Mouse (Mus musculus) embryonic facial prominence, embryonic 13.5 days (tissue): Measurements from ENCODE around the gene Mul1. TPM values are rescaled to one million over a fixed set of nuclear protein-coding genes. Genes with fewer than 3 reads are reported as not detected.

Experiments
- ATAC-seq: fragments of 200-750 bp; cut with Nextera tagmentation; 2 replicates; pipeline ENCODE4 v1.8.0; 2017; ENCODE audit warnings: low read depth; ENCODE audit not compliant: insufficient number of reproducible peaks, insufficient read depth, low FRiP score, low TSS enrichment
- H3K27ac ChIP-seq: fragments of 300-500 bp; sonication (generic); 2 replicates; pipeline ENCODE4 v1.5.1; 2015; ENCODE audit warnings: moderate library complexity, mild to moderate bottlenecking, inconsistent platforms
- H3K27me3 ChIP-seq: fragments of 300-500 bp; sonication (generic); 2 replicates; pipeline ENCODE4 v1.6.1; 2015; ENCODE audit warnings: mild to moderate bottlenecking, inconsistent platforms
- H3K36me3 ChIP-seq: fragments of 300-500 bp; sonication (generic); 2 replicates; pipeline ENCODE4 v1.6.1; 2015; ENCODE audit warnings: mild to moderate bottlenecking, inconsistent platforms
- H3K4me1 ChIP-seq: fragments of 300-500 bp; sonication (generic); 2 replicates; pipeline ENCODE4 v1.6.1; 2015; ENCODE audit warnings: inconsistent platforms
- H3K4me2 ChIP-seq: fragments of 300-500 bp; sonication (generic); 2 replicates; pipeline ENCODE4 v1.6.1; 2015; ENCODE audit warnings: moderate library complexity, mild to moderate bottlenecking, inconsistent platforms
- H3K4me3 ChIP-seq: fragments of 300-500 bp; sonication (generic); 2 replicates; pipeline ENCODE4 v1.5.1; 2015; ENCODE audit warnings: mild to moderate bottlenecking, inconsistent platforms
- H3K9ac ChIP-seq: fragments of 300-500 bp; sonication (generic); 2 replicates; pipeline ENCODE4 v1.6.1; 2015; ENCODE audit warnings: mild to moderate bottlenecking, inconsistent platforms
- H3K9me3 ChIP-seq: fragments of 300-500 bp; sonication (generic); 2 replicates; pipeline ENCODE4 v1.6.1; 2016; ENCODE audit warnings: inconsistent platforms
- WGBS: fragments of 180-500 bp; shearing (Covaris S2); methylation state at CpG from one replicate; pipeline ENCODE4 v1.1.7; 2015; ENCODE audit warnings: mixed read lengths; 5-methylcytosine and 5-hydroxymethylcytosine counted together
- polyA plus RNA-seq: library from polyadenylated mRNA; unstranded; fragments of >200 nt; fragmentation: Nextera tagmentation; extraction: Ambion mirVana; gene quantifications from 2 replicates; pipeline ENCODE4 v1.2.1, GENCODE M21; 2015

The Mul1 gene
- 15.3 and 19.1 TPM in 2 replicates for polyA plus RNA-seq

DNA sequence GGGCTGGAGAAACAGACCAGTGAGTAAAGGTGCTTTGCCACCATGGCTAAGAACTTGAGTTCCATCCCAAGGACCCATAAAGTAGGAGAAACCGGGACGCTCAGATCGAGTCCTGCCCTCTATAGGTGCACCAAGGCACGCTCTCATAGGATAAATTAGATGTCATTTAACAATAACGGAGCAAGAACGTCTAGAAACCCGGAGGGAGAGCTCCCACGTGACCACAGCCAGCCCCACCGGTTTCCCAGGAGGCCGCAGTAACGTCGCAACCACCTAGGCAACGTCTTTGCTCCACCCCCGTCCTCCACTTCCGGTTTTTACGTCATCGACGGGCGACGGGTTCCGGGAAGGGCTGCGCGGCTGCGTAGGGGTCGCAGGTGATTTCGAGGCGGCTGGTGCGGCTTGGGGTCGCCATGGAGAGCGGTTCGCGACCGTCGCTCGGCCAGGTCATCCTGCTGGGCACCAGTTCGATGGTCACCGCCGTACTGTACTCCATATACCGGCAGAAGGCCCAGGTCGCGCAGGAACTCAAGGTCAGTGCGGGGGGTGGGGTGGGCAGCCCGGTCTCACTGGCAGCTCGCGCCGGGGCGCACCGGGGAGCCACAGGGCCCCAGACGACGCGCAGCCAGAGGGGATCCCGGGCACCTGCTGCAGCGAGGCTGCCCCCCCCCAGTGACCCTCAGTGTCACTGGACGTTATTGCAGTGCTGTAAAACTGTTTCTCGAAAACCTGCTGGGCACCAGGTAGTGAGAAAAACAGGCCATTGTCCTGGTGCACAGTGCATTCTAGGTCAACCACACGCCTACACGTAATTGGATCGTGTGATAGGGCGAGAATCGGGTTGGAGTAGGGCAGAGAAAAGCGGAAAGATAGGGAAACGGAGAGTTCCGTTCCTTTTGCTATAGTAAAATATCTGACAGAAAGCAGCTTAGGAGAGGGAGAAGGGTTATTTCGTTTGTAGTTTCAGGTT, at the start of gene Mul1:
Mul1 (plus strand) TSS at position 325 of the 970 bp plus-strand sequence.
- H3K27me3 ChIP-seq, result no peaks in the 10 kb centered on the region
- no peaks in the 10 kb centered on the region for H3K9me3 ChIP-seq
- 1% methylated on average over 64 of the region's 64 CpGs for WGBS
- H3K27ac ChIP-seq, result peak within 1 kb of the TSS; percentile 55
- peaks cover 33% of the 10 kb centered on the region for H3K36me3 ChIP-seq
- H3K4me2 ChIP-seq, result peak within 1 kb of the TSS; percentile 92
- H3K4me1 ChIP-seq, result peaks cover 10% of the 10 kb centered on the region
- H3K4me3 ChIP-seq, result peak within 1 kb of the TSS; percentile 95
- peak within 1 kb of the TSS; percentile 92 for H3K9ac ChIP-seq
- peak; percentile 90 for ATAC-seq

DNA sequence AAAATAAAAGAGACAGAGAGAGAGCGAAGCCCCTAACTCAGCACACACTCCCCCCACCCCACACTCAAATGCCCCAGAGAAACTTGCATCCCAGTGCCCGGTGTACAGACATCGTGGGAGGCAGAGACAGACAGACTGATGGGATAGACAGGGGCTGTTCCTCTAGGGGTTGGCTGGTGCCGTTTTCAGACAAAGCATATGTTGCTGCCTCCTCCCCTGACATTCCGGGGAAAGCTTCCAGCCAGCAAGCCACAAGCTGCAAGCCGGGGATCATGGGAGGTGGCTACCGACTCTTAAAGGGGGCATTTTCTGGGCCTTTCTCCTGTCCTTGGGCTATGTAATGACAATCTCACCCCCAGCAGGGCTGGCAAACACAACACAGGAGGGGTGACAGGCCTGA, 40.8 kb upstream of the Mul1 start:
- no peak overlapping the region for H3K27ac ChIP-seq
- ATAC-seq, result no peak
- H3K9ac ChIP-seq, result no peak overlapping the region
- no peaks in the 10 kb centered on the region for H3K36me3 ChIP-seq
- H3K4me1 ChIP-seq, result peaks cover 22% of the 10 kb centered on the region
- H3K27me3 ChIP-seq, result peaks cover 86% of the 10 kb centered on the region
- 53% methylated on average over 7 of the region's 7 CpGs for WGBS
- no peaks in the 10 kb centered on the region for H3K9me3 ChIP-seq
- H3K4me3 ChIP-seq, result no peak overlapping the region
- H3K4me2 ChIP-seq, result no peak overlapping the region

DNA sequence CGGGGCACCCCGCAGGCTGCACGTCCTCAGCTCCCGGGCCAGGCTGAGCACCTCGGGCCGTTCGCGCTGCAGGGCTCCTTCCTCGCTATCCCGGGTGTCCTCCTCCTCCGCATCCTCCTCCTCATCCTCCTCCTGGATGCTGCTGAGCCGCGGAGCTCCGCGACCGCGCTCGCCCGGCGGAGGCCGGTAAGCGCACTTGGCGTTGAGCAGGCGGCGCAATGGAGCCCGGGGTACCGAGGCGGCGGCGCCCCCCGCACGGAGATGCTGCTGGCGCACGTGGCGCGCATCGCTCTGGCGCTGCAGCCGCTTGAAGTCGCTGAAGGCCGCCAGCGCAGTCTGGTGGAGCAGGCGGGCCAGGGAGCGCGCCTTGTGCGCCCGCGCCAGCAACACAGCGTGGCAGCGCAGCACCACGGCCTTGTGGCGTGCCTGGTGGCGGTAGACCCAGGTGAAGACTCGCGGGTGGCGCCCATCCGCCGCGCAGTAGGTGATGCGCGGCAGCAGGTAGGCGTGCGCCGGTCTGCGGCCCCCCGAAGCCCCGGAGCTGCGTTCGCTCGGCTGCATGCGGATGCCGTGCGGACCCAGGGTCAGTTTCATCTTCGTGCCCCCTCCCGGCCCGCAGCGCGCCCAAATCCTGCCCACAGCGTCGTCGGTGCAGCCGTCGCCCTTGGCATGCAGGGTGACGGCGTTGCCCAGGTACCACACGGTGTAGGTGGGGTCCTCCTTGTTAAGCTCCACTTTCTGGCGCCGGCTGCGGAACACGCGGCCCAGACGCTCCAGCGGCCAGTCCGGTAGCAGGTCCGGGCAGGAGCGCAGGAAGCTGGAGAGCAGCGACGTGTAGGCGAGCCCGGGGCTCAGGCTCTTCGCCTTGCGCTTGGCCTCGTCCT, 39.1 kb upstream of the Mul1 start:
- Histone ChIP-seq H3K27ac (no peak overlapping the region), H3K27me3 (peaks cover 96% of the 10 kb centered on the region), H3K4me3 (peak overlapping the region; percentile 47), H3K36me3 (no peaks in the 10 kb centered on the region), H3K9ac (peak overlapping the region; percentile 63; the same call in 1 of the 2 replicates), H3K9me3 (no peaks in the 10 kb centered on the region), H3K4me2 (peak overlapping the region; percentile 78), H3K4me1 (peaks cover 22% of the 10 kb centered on the region)
- WGBS, result under 1% methylated on average over 103 of the region's 103 CpGs
- no peak for ATAC-seq

DNA sequence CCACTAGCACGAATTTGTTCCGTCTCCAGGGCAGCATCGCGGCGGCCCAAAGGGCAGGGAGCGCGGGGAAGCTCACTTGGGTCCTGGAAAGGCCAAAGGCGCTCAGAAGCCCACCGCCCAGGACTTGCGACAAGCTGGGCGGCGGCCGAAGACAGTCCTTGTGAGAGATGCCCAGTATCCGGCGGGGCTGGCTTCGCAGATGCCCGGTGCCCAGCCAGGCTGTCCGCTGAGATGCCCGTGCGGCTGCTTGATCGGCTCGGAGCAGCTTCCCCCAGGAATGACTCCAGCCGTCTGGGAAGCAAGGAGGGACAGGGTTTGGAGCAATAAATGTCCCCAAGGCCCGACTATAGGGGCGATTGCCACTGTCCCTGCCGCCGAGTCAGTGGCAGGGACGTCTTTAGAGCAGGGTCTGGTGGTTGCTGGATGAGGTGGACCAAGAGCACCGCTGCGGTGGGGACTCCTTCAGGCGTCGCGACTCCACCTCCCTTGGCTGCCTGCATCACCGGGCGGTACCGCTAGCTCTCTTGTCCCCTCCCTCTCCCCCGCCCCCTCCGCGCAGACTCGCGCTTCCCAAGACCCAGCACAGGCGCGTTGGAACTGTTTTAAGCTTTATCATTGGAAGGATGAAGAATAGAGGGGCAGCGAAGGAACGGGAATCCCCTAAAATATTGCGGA, 38.4 kb upstream of the Mul1 start, which contains the start of gene Fam43b:
Fam43b (minus strand) TSS at position 558 of the 675 bp plus-strand sequence.
- ATAC-seq, result no peak
- Histone ChIP-seq H3K27me3 (peaks cover 94% of the 10 kb centered on the region), H3K36me3 (no peaks in the 10 kb centered on the region), H3K9ac (peak within 1 kb of the TSS; percentile 63; the same call in 1 of the 2 replicates), H3K4me2 (peak within 1 kb of the TSS; percentile 78), H3K27ac (no peak within 1 kb of the TSS), H3K4me1 (peaks cover 22% of the 10 kb centered on the region), H3K9me3 (no peaks in the 10 kb centered on the region), H3K4me3 (peak within 1 kb of the TSS; percentile 47)
- 1% methylated on average over 46 of the region's 46 CpGs for WGBS

DNA sequence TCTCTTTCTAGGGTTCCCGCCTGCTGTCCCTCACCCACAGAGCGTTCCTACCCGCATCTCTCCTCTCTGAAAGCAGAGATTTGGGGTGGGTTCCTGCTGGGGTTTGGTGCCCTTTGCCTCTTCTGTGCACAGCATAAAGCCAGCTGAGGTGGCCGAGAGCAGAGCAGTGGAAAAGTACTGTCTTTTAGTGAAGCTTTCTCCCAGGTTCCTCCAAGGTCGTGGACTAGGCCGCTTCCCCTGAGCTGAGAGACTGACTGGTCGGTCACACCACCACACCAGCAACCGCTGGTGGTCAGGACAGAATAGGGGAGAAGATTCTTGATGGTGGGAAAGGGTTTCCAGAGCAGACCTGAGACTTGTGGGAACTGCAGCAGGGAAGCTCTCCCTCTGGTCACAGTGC, 37.8 kb upstream of the Mul1 start:
- Histone ChIP-seq H3K9ac (no peak overlapping the region), H3K27ac (no peak overlapping the region), H3K4me1 (peaks cover 22% of the 10 kb centered on the region), H3K36me3 (no peaks in the 10 kb centered on the region), H3K9me3 (no peaks in the 10 kb centered on the region), H3K27me3 (peaks cover 88% of the 10 kb centered on the region), H3K4me2 (peak overlapping the region; percentile 78), H3K4me3 (peak overlapping the region; percentile 47)
- ATAC-seq, result no peak
- 4% methylated on average over 8 of the region's 8 CpGs for WGBS

DNA sequence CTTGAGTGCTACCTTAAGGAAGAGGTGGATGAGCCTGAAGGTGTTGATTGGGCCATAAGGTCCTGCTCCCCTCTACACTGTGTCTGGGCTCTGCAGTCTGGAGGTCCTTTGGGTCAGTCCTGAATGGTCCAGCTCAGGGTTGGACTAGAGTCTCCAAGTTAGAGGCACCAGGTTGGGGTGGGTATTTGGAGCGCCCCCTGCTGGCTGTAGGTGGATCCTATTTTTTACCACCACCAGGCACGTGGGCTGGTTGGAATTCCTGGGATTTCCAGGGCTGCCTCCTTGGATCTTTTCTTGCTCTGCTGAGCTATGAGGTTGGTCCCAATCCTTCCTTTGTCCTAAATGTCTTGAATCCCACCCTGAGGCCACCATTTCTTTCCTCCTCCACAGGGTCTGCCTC, 29.7 kb upstream of the Mul1 start:
- no peak for ATAC-seq
- Histone ChIP-seq H3K9ac (no peak overlapping the region), H3K27ac (no peak overlapping the region), H3K36me3 (no peaks in the 10 kb centered on the region), H3K4me3 (no peak overlapping the region), H3K9me3 (no peaks in the 10 kb centered on the region), H3K27me3 (peaks cover 9% of the 10 kb centered on the region), H3K4me1 (no peaks in the 10 kb centered on the region), H3K4me2 (no peak overlapping the region)
- 4% methylated on average over 2 of the region's 2 CpGs for WGBS

DNA sequence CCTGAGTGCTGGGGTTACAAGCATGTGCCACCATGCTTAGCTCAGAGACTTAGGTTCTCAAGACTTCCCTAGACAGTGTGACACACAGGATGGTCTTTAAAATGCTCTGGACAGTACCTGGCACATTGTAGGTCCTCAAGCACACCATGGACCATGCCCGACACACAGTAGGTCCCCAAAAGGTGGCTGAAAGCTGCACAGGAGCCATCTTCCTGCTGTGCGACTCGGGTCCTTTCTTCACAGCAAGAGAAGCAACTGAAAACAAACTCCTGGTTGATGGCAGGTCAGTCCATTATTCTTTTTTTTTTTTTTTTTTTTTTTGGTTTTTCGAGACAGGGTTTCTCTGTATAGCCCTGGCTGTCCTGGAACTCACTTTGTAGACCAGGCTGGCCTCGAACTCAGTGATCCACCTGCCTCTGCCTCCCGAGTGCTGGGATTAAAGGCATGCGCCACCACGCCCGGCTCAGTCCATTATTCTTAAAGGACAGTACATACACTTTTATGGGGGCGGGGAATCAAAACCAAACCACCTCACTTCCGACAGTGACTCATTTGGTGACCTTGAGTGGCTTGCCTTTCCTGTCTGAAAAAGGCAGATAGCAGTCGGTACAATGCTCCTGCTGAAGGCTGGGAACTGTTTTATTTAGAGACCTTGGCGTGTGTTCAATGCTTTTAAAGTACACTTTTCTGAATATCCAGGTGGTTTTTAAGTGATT, 26.8 kb upstream of the Mul1 start:
- WGBS, result 73% methylated on average over 12 of the region's 13 CpGs
- no peak overlapping the region for H3K9ac ChIP-seq
- H3K36me3 ChIP-seq, result no peaks in the 10 kb centered on the region
- no peak overlapping the region for H3K4me3 ChIP-seq
- peaks cover 25% of the 10 kb centered on the region for H3K27me3 ChIP-seq
- ATAC-seq, result no peak
- H3K4me2 ChIP-seq, result no peak overlapping the region
- no peak overlapping the region for H3K27ac ChIP-seq
- H3K9me3 ChIP-seq, result no peaks in the 10 kb centered on the region
- H3K4me1 ChIP-seq, result no peaks in the 10 kb centered on the region

DNA sequence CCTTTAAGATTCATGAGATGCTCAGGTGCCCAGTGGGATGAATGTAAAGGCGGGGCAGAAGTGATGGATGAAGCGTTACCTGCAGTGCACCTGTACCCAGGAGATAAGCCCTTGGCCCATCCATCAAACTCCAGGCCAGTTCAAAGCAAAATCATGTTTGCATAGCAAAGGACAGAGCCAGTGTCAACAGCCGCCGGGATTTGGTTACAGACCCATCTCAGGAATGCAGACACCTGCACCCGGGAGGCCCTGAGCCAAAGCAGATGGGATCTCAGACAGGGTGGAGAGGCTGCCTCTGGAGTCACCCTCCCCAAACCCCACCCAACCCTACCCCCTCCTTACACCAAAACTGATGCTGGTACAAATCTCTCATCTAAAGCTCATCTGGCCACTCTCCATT, 23.5 kb upstream of the Mul1 start:
- Histone ChIP-seq H3K4me2 (no peak overlapping the region), H3K36me3 (no peaks in the 10 kb centered on the region), H3K27ac (no peak overlapping the region), H3K9ac (no peak overlapping the region), H3K4me1 (peaks cover 9% of the 10 kb centered on the region; the same call in 1 of the 2 replicates), H3K4me3 (no peak overlapping the region), H3K9me3 (no peaks in the 10 kb centered on the region), H3K27me3 (peaks cover 45% of the 10 kb centered on the region)
- 9% methylated on average over 5 of the region's 5 CpGs for WGBS
- 0 out of 2 replicates have a peak, but pooled peaks have one; percentile 52 for ATAC-seq

DNA sequence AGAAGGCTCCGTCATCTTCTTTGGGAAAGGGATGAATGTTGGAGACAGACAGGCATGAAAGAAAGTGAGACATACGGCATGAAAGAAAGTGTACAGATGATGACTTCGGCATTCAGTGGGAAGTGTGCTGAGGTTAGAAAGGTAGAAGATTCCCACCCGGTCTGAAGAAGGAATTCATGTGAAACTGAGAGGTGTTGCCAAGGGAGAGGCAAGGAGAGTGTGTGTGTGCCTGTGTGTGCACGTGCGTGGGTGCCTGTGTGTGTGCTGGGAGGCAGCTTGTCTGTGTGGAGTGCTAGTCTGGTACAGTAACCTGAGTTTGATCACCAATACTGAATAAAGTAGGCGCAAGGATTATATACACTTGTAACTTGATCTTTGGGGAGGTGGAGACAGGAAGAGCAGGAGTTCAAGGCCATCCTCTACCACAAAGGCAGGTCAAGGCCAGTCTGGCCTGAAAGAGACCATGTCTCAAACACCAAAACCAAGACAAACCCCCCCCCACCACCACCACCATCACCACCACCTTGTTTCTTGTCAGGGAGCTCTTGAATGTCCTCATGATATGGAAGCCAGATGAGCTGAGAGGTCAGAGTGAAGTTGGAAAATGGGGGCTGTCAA, 22.9 kb upstream of the Mul1 start:
- Histone ChIP-seq H3K4me1 (peaks cover 9% of the 10 kb centered on the region; the same call in 1 of the 2 replicates), H3K4me2 (no peak overlapping the region), H3K9me3 (no peaks in the 10 kb centered on the region), H3K4me3 (no peak overlapping the region), H3K27me3 (peaks cover 51% of the 10 kb centered on the region), H3K27ac (no peak overlapping the region), H3K36me3 (no peaks in the 10 kb centered on the region), H3K9ac (no peak overlapping the region)
- ATAC-seq, result no peak
- WGBS, result 50% methylated on average over 7 of the region's 7 CpGs

DNA sequence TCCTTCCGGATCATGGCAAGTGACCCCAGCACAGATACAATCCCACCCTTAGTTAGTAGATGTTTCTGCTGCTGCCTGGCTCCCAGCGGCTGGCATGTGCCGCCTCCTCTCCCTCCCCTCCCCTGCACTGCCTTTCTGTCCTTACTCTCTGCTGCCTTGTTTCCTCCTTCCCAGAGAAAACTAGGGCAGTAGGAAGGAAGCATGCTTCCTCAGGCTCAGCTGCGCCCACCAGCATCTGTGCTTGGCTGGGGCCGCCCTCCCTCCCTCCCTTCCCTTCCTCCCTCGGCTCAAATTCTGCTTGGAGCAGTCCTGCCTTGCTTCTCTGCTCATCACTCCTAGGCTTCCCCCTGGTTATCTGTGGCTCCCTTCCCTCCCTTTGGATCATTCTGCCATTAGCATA, 19.7 kb upstream of the Mul1 start:
- no peak for ATAC-seq
- 9% methylated on average over 6 of the region's 6 CpGs for WGBS
- Histone ChIP-seq H3K4me2 (no peak overlapping the region), H3K4me3 (no peak overlapping the region), H3K27me3 (peaks cover 60% of the 10 kb centered on the region), H3K36me3 (no peaks in the 10 kb centered on the region), H3K9ac (peak overlapping the region; percentile 58), H3K9me3 (no peaks in the 10 kb centered on the region; the same call in 1 of the 2 replicates), H3K4me1 (peaks cover 9% of the 10 kb centered on the region; the same call in 1 of the 2 replicates), H3K27ac (no peak overlapping the region)
